Mouse (Mus musculus): ENCODE measurements around the gene Zfp385b. TPM values are rescaled to one million over a fixed set of nuclear protein-coding genes. Genes with fewer than 3 reads are reported as not detected.

Gene Zfp385b
- polyA plus RNA-seq, 1 experiment from 2014 or later, result 9.6 TPM

DNA sequence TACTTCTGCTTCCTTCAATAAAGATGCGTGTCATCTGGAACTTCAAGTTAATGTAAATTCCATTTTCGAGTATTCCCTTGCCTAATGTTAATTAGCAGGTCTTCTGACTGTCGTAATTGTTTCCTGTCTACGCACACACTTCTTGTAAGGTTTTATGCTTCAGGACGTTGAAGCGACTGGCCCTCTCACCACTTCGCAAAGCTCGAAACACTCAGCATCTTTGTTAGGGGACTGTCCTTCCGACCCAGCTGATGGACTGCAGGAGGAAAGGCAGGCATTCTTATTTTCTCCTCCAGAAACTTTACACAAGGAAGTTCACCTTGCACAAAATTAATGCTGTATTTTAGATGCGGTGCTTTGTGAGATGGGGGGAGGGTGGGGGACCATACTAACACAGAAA lies 400.0 kb downstream of the Zfp385b start:
- DNase-seq, result no peak
- H3K27me3 ChIP-seq (ENCODE audit: control insufficient read depth, insufficient read depth, low read length), result no peaks in the 10 kb centered on the region
- 62% methylated on average over 10 of the region's 10 CpGs for WGBS
- no peak overlapping the region for H3K4me3 ChIP-seq (replicated peaks; ENCODE audit: low read depth, low read length)
- no peaks in the 10 kb centered on the region for H3K9me3 ChIP-seq (ENCODE audit: control insufficient read depth, low read length)
- no peak overlapping the region for H3K4me2 ChIP-seq (ENCODE audit: low read length)
- no peak overlapping the region for H3K9ac ChIP-seq (replicated peaks; ENCODE audit: low read length)
- no peaks in the 10 kb centered on the region for H3K36me3 ChIP-seq (ENCODE audit: control insufficient read depth, insufficient read depth, low read length)
- ATAC-seq (ENCODE audit: low FRiP score, low TSS enrichment), result no peak
- H3K27ac ChIP-seq (replicated peaks; ENCODE audit: low read depth, low read length), result no peak overlapping the region
- no peaks in the 10 kb centered on the region for H3K4me1 ChIP-seq (ENCODE audit: control insufficient read depth, insufficient read depth, low read length)

- Histone ChIP-seq H3K9ac (replicated peaks; ENCODE audit: low read length) (no peak overlapping the region), H3K36me3 (ENCODE audit: control insufficient read depth, insufficient read depth, low read length) (no peaks in the 10 kb centered on the region), H3K4me1 (ENCODE audit: control insufficient read depth, insufficient read depth, low read length) (no peaks in the 10 kb centered on the region), H3K27ac (replicated peaks; ENCODE audit: low read depth, low read length) (no peak overlapping the region), H3K27me3 (ENCODE audit: control insufficient read depth, insufficient read depth, low read length) (no peaks in the 10 kb centered on the region), H3K9me3 (ENCODE audit: control insufficient read depth, low read length) (no peaks in the 10 kb centered on the region), H3K4me3 (replicated peaks; ENCODE audit: low read depth, low read length) (no peak overlapping the region), H3K4me2 (ENCODE audit: low read length) (no peak overlapping the region)
- no peak for ATAC-seq (ENCODE audit: low FRiP score, low TSS enrichment)
- WGBS, result 73% methylated on average over 5 of the region's 5 CpGs
- DNase-seq, result no peak
Observed at GRCm38 (mm10) chr2:77418078-77418477, 401.4 kb downstream of the Zfp385b start.

- H3K4me3 ChIP-seq (replicated peaks; ENCODE audit: low read depth, low read length), result no peak overlapping the region
- H3K27ac ChIP-seq (replicated peaks; ENCODE audit: low read depth, low read length), result no peak overlapping the region
- DNase-seq (no peak), ATAC-seq (ENCODE audit: low FRiP score, low TSS enrichment) (no peak)
- no peak overlapping the region for H3K9ac ChIP-seq (replicated peaks; ENCODE audit: low read length)
- H3K27me3 ChIP-seq (ENCODE audit: control insufficient read depth, insufficient read depth, low read length), result no peaks in the 10 kb centered on the region
- no peak overlapping the region for H3K4me2 ChIP-seq (ENCODE audit: low read length)
- no peaks in the 10 kb centered on the region for H3K9me3 ChIP-seq (ENCODE audit: control insufficient read depth, low read length)
- 93% methylated on average over 9 of the region's 9 CpGs for WGBS
- no peaks in the 10 kb centered on the region for H3K36me3 ChIP-seq (ENCODE audit: control insufficient read depth, insufficient read depth, low read length)
- H3K4me1 ChIP-seq (ENCODE audit: control insufficient read depth, insufficient read depth, low read length), result no peaks in the 10 kb centered on the region
Observed at GRCm38 (mm10) chr2:77412171-77412570, 407.3 kb downstream of the Zfp385b start.

DNA sequence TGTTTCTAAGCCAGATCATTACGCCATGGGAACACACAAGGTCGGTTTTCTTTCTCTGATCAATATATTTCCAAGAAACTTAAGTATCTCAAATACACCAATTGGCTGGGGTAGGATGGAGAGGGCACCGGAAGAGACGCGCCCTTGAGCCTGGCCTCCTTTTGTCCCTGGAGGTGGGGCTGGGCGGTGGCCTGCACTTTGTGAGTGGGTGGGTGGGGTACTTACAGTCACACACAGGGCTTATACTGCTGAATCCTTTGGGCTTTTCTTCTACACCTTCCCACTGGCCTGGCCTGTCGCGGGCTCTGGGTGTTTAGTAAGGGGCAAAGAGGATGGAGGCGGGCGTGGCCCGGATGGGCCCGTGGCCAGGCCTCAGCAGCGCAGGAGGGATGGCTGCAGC lies 407.8 kb downstream of the Zfp385b start:
- no peak for DNase-seq
- Histone ChIP-seq H3K27me3 (ENCODE audit: control insufficient read depth, insufficient read depth, low read length) (no peaks in the 10 kb centered on the region), H3K4me2 (ENCODE audit: low read length) (no peak overlapping the region), H3K4me1 (ENCODE audit: control insufficient read depth, insufficient read depth, low read length) (no peaks in the 10 kb centered on the region), H3K9me3 (ENCODE audit: control insufficient read depth, low read length) (no peaks in the 10 kb centered on the region), H3K36me3 (ENCODE audit: control insufficient read depth, insufficient read depth, low read length) (no peaks in the 10 kb centered on the region), H3K4me3 (replicated peaks; ENCODE audit: low read depth, low read length) (no peak overlapping the region), H3K9ac (replicated peaks; ENCODE audit: low read length) (no peak overlapping the region), H3K27ac (replicated peaks; ENCODE audit: low read depth, low read length) (no peak overlapping the region)
- WGBS, result 83% methylated on average over 13 of the region's 13 CpGs
- no peak for ATAC-seq (ENCODE audit: low FRiP score, low TSS enrichment)

DNA sequence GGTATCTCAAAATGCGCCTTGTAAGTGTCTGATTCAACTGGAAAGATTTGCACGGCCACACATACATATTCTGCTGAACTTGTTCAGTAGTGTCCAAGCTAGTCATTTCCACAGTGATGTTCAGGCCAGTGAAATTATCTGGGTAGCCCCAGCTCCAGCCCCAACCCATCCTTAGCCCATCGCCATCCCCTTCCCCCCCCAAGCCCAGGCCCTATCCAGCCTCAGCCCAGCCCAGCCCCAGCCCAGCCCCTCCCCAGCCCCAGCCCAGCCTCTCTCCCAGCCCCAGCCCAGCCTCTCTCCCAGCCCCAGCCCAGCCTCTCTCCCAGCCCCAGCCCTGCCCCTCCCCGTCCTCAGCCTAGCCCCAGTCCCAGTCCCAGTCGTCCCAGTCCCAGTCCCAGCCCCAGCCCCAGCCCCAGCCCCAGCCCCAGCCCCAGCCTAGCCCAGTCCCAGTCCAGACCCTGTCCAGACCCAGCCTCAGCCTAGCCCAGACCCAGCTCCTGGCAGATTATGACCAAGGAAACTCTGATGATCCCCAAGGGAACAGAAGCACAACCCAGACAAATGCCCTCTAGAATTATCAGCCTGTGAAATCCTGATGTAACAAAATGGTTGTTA lies 409.8 kb downstream of the Zfp385b start:
- Histone ChIP-seq H3K4me3 (replicated peaks; ENCODE audit: low read depth, low read length) (no peak overlapping the region), H3K27ac (replicated peaks; ENCODE audit: low read depth, low read length) (no peak overlapping the region), H3K36me3 (ENCODE audit: control insufficient read depth, insufficient read depth, low read length) (no peaks in the 10 kb centered on the region), H3K9me3 (ENCODE audit: control insufficient read depth, low read length) (no peaks in the 10 kb centered on the region), H3K4me2 (ENCODE audit: low read length) (no peak overlapping the region), H3K4me1 (ENCODE audit: control insufficient read depth, insufficient read depth, low read length) (no peaks in the 10 kb centered on the region), H3K27me3 (ENCODE audit: control insufficient read depth, insufficient read depth, low read length) (no peaks in the 10 kb centered on the region), H3K9ac (replicated peaks; ENCODE audit: low read length) (no peak overlapping the region)
- 0 out of 2 replicates have a peak, but pooled peaks have one; percentile 37 for ATAC-seq (ENCODE audit: low FRiP score, low TSS enrichment)
- no peak for DNase-seq
- 48% methylated on average over 5 of the region's 5 CpGs for WGBS

- H3K36me3 ChIP-seq (ENCODE audit: control insufficient read depth, insufficient read depth, low read length), result no peaks in the 10 kb centered on the region
- DNase-seq, result peak; percentile 68
- H3K4me3 ChIP-seq (replicated peaks; ENCODE audit: low read depth, low read length), result no peak overlapping the region
- 75% methylated on average over 7 of the region's 7 CpGs for WGBS
- no peak for ATAC-seq (ENCODE audit: low FRiP score, low TSS enrichment)
- no peak overlapping the region for H3K27ac ChIP-seq (replicated peaks; ENCODE audit: low read depth, low read length)
- no peaks in the 10 kb centered on the region for H3K27me3 ChIP-seq (ENCODE audit: control insufficient read depth, insufficient read depth, low read length)
- no peaks in the 10 kb centered on the region for H3K9me3 ChIP-seq (ENCODE audit: control insufficient read depth, low read length)
- H3K9ac ChIP-seq (replicated peaks; ENCODE audit: low read length), result no peak overlapping the region
- H3K4me2 ChIP-seq (ENCODE audit: low read length), result no peak overlapping the region
- no peaks in the 10 kb centered on the region for H3K4me1 ChIP-seq (ENCODE audit: control insufficient read depth, insufficient read depth, low read length)
Observed at GRCm38 (mm10) chr2:77408972-77409371, 410.5 kb downstream of the Zfp385b start.

DNA sequence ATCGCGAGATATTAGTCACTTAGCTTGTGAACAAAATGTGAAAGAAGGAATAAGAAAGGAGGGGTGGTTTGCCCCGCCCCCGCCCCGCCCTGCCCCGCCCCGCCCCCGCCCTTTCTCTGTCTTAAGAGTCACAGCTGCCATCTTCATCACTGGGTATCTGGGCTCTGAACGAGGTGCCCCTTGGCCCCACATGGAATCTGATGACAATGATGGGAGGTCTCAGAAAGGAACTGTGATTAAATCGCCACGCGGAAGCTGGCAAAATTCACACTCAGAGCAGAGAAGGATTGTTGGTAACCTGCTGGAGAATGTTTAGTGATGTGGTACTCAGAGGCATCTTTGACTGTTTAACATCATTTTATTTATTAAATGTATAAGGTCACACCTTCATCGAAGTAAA lies 417.1 kb downstream of the Zfp385b start:
- ATAC-seq (ENCODE audit: low FRiP score, low TSS enrichment), result no peak
- no peak for DNase-seq
- 24% methylated on average over 13 of the region's 13 CpGs for WGBS

DNA sequence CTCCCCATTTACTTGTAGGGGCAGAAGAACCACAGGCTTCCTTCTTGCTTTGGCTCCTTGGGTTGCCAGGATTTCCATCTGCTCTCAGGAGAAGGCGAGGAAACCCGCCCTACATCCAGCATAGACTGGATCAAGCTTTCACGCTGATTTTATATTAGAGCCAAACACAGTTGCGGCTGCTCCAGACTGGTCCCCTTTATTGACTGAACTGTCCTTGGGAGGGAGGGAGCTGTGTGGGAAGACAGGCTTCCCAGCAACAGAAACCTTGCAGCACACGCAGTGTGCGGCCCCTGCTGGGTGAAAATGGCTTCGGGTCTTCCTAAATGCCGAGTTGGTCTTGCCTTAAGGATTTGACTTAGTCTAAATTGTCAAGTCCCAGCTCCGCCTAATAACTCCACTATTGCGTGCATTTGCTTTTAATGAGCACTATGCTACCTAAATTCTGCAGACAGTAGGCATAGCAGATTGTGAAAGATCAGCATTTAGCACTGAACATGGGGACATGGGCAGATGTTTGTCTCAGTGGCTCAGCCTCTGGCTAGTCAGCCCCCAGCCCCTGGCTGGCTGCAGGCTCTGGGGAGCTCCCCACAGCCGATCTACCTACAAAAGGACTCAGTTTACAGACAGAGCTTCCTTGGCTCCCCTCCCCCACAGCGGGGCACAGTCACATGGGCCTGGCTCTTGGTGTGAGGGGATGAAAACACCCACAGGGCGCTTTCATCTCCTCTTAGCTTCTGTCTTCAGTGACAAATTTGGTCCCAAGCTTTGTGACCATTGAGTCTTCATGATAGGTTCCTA lies 417.8 kb downstream of the Zfp385b start:
- H3K4me3 ChIP-seq (replicated peaks; ENCODE audit: low read depth, low read length), result no peak overlapping the region

More for the DNA sequence above, 417.1 kb downstream of the Zfp385b start:
- Histone ChIP-seq H3K4me1 (ENCODE audit: control insufficient read depth, insufficient read depth, low read length) (peaks cover 7% of the 10 kb centered on the region; the same call in 1 of the 2 replicates), H3K9ac (replicated peaks; ENCODE audit: low read length) (no peak overlapping the region), H3K36me3 (ENCODE audit: control insufficient read depth, insufficient read depth, low read length) (no peaks in the 10 kb centered on the region), H3K27me3 (ENCODE audit: control insufficient read depth, insufficient read depth, low read length) (no peaks in the 10 kb centered on the region), H3K4me2 (ENCODE audit: low read length) (peak overlapping the region; percentile 43), H3K9me3 (ENCODE audit: control insufficient read depth, low read length) (no peaks in the 10 kb centered on the region), H3K27ac (replicated peaks; ENCODE audit: low read depth, low read length) (no peak overlapping the region), H3K4me3 (replicated peaks; ENCODE audit: low read depth, low read length) (no peak overlapping the region)

DNA sequence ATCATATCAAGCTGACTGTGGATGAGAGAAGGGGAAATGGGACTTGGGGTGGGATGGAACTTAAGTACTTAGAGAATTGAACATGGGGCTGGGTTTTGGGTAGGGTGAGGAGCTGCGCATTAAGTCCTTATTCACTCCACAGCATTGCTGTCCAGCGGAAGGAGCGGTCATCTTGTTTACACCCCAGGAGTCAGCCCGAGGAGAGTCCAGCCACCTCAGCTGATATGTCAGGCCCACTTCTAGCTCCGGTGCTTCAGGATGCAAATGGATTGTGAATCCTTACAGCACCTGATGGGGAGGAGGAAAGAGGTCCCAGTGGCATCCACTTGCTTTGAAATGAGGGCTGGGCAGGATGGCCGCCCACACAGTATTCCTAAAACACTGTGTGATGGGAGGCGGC lies 425.6 kb downstream of the Zfp385b start:
- Histone ChIP-seq H3K27me3 (ENCODE audit: control insufficient read depth, insufficient read depth, low read length) (no peaks in the 10 kb centered on the region), H3K4me3 (replicated peaks; ENCODE audit: low read depth, low read length) (no peak overlapping the region), H3K4me2 (ENCODE audit: low read length) (no peak overlapping the region), H3K4me1 (ENCODE audit: control insufficient read depth, insufficient read depth, low read length) (no peaks in the 10 kb centered on the region), H3K9ac (replicated peaks; ENCODE audit: low read length) (no peak overlapping the region), H3K36me3 (ENCODE audit: control insufficient read depth, insufficient read depth, low read length) (no peaks in the 10 kb centered on the region), H3K9me3 (ENCODE audit: control insufficient read depth, low read length) (no peaks in the 10 kb centered on the region), H3K27ac (replicated peaks; ENCODE audit: low read depth, low read length) (no peak overlapping the region)
- no peak for DNase-seq
- ATAC-seq (ENCODE audit: low FRiP score, low TSS enrichment), result no peak
- 93% methylated on average over 7 of the region's 7 CpGs for WGBS

More for the DNA sequence above, 417.8 kb downstream of the Zfp385b start:
- Histone ChIP-seq H3K27ac (replicated peaks; ENCODE audit: low read depth, low read length) (no peak overlapping the region), H3K4me2 (ENCODE audit: low read length) (peak overlapping the region; percentile 43), H3K9ac (replicated peaks; ENCODE audit: low read length) (peak overlapping the region; percentile 13; the same call in 1 of the 2 replicates), H3K9me3 (ENCODE audit: control insufficient read depth, low read length) (no peaks in the 10 kb centered on the region), H3K4me1 (ENCODE audit: control insufficient read depth, insufficient read depth, low read length) (peaks cover 7% of the 10 kb centered on the region; the same call in 1 of the 2 replicates), H3K27me3 (ENCODE audit: control insufficient read depth, insufficient read depth, low read length) (no peaks in the 10 kb centered on the region), H3K36me3 (ENCODE audit: control insufficient read depth, insufficient read depth, low read length) (no peaks in the 10 kb centered on the region)
- ATAC-seq (ENCODE audit: low FRiP score, low TSS enrichment), result peak; percentile 55
- WGBS, result 7% methylated on average over 13 of the region's 13 CpGs
- peak; percentile 71 for DNase-seq
